Mouse (Mus musculus): Measurements from ENCODE around the gene Sat1. TPM values are rescaled to one million over a fixed set of nuclear protein-coding genes. Genes with fewer than 3 reads are reported as not detected.

Sat1 gene
- 5.3 and 12.0 TPM in 2 replicates for polyA plus RNA-seq (2012; rRNA removed)

DNA sequence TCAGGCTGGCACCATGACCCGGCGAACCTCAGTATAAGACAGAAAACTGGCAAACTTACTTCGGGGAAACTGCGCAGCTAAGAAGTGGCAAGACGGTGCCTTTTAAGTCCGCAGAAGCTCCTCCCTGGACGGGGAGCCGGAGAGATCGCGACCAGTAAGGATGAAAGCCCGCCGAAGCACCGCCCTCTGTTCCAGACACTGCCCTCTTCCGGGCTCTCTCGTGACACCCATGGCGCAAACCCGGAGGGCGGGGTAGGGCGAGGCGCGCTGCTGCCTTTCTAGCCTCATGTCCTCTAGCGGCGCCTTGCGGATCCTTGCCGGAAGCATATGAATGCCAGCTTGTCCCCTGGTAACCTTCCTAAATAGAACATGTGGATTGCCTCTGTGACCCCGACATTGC lies at the start of gene Sat1:
Sat1 (minus strand) TSS at position 179 of the 400 bp plus-strand sequence.
- peak within 1 kb of the TSS; percentile 76 for H3K27ac ChIP-seq (ENCODE audit: control insufficient read depth, insufficient read depth, low read depth, low read length)
- no peak for TF ChIP-seq POLR2A (IDR thresholded peaks at IDR 0.05; ENCODE audit: control insufficient read depth, low read depth, low read length)
- TF ChIP-seq CTCF (IDR thresholded peaks at IDR 0.05; ENCODE audit: control insufficient read depth, insufficient read depth, insufficient replicate concordance, low read depth, low read length) = peak; percentile 47; the same call in 1 of the 2 replicates

DNA sequence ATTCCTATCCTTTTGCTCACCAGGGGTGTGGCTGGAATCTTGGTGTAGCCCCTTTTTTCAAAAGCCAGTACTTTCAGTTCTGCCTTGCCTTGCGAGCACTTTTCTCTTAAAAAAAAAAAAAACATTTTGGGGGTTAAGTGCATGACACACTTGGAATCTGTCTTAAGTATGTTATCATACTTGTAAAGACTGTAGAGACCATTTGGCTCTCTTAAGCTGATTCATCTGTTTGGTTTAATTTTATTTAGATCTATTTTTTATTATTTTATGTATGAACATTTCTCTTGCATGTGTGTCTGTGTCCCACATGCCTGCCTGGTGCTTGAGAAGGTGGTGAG lies 46.6 kb upstream of the Sat1 start:
- TF ChIP-seq CTCF (IDR thresholded peaks at IDR 0.05; ENCODE audit: control insufficient read depth, insufficient read depth, insufficient replicate concordance, low read depth, low read length) (no peak), POLR2A (IDR thresholded peaks at IDR 0.05; ENCODE audit: control insufficient read depth, low read depth, low read length) (no peak)
- no peaks in the 10 kb centered on the region for H3K4me1 ChIP-seq (ENCODE audit: control insufficient read depth, insufficient read depth, low read length)
- H3K27ac ChIP-seq (ENCODE audit: control insufficient read depth, insufficient read depth, low read depth, low read length) = peak overlapping the region; percentile 86
- no peaks in the 10 kb centered on the region for H3K27me3 ChIP-seq (ENCODE audit: control insufficient read depth, insufficient read depth, low read length)
- H3K36me3 ChIP-seq (ENCODE audit: control insufficient read depth, insufficient read depth, low read length) = no peaks in the 10 kb centered on the region
- H3K4me3 ChIP-seq (ENCODE audit: control insufficient read depth, low read depth, low read length) = peak overlapping the region; percentile 90

More for the DNA sequence above, at the start of gene Sat1:
- Histone ChIP-seq H3K36me3 (ENCODE audit: control insufficient read depth, insufficient read depth, low read length) (no peaks in the 10 kb centered on the region), H3K4me1 (ENCODE audit: control insufficient read depth, insufficient read depth, low read length) (no peaks in the 10 kb centered on the region), H3K4me3 (ENCODE audit: control insufficient read depth, low read depth, low read length) (peak within 1 kb of the TSS; percentile 89), H3K27me3 (ENCODE audit: control insufficient read depth, insufficient read depth, low read length) (no peaks in the 10 kb centered on the region)

- H3K27me3 ChIP-seq (ENCODE audit: control insufficient read depth, insufficient read depth, low read length) = no peaks in the 10 kb centered on the region
- peak within 1 kb of the TSS; percentile 90 for H3K4me3 ChIP-seq (ENCODE audit: control insufficient read depth, low read depth, low read length)
- TF ChIP-seq POLR2A (IDR thresholded peaks at IDR 0.05; ENCODE audit: control insufficient read depth, low read depth, low read length) = peak; percentile 69
- no peak for TF ChIP-seq CTCF (IDR thresholded peaks at IDR 0.05; ENCODE audit: control insufficient read depth, insufficient read depth, insufficient replicate concordance, low read depth, low read length)
- H3K4me1 ChIP-seq (ENCODE audit: control insufficient read depth, insufficient read depth, low read length) = no peaks in the 10 kb centered on the region
- H3K36me3 ChIP-seq (ENCODE audit: control insufficient read depth, insufficient read depth, low read length) = no peaks in the 10 kb centered on the region
- peak within 1 kb of the TSS; percentile 86 for H3K27ac ChIP-seq (ENCODE audit: control insufficient read depth, insufficient read depth, low read depth, low read length)
Measured at GRCm38 (mm10) chrX:155262235-155262914, 46.1 kb upstream of the Sat1 start, which contains the start of gene Acot9. Gene Acot9, plus strand, starts transcription at chrX:155262443.

DNA sequence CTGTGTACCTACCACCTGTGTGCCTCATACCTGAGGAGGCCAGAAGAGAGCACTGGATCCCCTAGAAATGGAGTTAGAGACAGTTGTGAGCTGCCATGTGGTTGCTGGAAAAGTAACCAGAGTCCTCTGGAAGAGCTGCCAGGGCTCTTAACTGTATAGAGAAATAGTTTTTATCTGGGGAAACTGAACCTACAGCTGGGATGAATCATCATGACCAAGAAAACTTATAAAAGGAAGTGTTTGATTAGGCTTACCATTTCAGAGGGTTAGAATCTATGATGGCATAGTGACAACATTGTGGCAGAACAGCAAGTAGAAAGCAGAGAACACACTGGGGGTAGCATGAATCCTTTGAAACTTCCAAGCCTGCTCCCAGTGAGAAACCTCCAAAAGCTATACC lies 40.6 kb upstream of the Sat1 start:
- no peaks in the 10 kb centered on the region for H3K27me3 ChIP-seq (ENCODE audit: control insufficient read depth, insufficient read depth, low read length)
- H3K4me1 ChIP-seq (ENCODE audit: control insufficient read depth, insufficient read depth, low read length) = no peaks in the 10 kb centered on the region
- H3K36me3 ChIP-seq (ENCODE audit: control insufficient read depth, insufficient read depth, low read length) = no peaks in the 10 kb centered on the region
- TF ChIP-seq CTCF (IDR thresholded peaks at IDR 0.05; ENCODE audit: control insufficient read depth, insufficient read depth, insufficient replicate concordance, low read depth, low read length) = no peak
- TF ChIP-seq POLR2A (IDR thresholded peaks at IDR 0.05; ENCODE audit: control insufficient read depth, low read depth, low read length) = no peak
- H3K4me3 ChIP-seq (ENCODE audit: control insufficient read depth, low read depth, low read length) = no peak overlapping the region
- no peak overlapping the region for H3K27ac ChIP-seq (ENCODE audit: control insufficient read depth, insufficient read depth, low read depth, low read length)

DNA sequence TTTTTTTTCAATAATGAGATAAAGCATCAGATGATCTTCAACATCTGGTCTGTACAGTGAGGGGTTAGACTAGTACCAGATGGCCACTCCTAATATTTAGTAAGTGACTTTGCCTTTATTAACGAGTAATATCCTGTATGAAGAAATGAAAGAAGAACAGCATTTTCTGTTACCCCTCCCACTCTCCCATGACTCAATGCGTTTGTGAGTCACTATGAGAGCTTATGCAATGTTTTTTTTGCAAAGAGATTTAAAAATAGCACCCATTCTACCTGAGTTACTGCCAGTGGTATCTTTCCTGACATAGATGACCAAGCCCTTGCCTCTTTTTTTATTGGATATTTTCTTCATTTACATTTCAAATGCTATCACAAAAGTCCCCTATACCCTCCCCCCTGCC lies 2.0 kb upstream of the Sat1 start:
- Histone ChIP-seq H3K4me1 (ENCODE audit: control insufficient read depth, insufficient read depth, low read length) (no peaks in the 10 kb centered on the region), H3K27me3 (ENCODE audit: control insufficient read depth, insufficient read depth, low read length) (no peaks in the 10 kb centered on the region), H3K36me3 (ENCODE audit: control insufficient read depth, insufficient read depth, low read length) (no peaks in the 10 kb centered on the region), H3K4me3 (ENCODE audit: control insufficient read depth, low read depth, low read length) (no peak overlapping the region), H3K27ac (ENCODE audit: control insufficient read depth, insufficient read depth, low read depth, low read length) (no peak overlapping the region)
- no peak for TF ChIP-seq CTCF (IDR thresholded peaks at IDR 0.05; ENCODE audit: control insufficient read depth, insufficient read depth, insufficient replicate concordance, low read depth, low read length)
- TF ChIP-seq POLR2A (IDR thresholded peaks at IDR 0.05; ENCODE audit: control insufficient read depth, low read depth, low read length) = no peak

DNA sequence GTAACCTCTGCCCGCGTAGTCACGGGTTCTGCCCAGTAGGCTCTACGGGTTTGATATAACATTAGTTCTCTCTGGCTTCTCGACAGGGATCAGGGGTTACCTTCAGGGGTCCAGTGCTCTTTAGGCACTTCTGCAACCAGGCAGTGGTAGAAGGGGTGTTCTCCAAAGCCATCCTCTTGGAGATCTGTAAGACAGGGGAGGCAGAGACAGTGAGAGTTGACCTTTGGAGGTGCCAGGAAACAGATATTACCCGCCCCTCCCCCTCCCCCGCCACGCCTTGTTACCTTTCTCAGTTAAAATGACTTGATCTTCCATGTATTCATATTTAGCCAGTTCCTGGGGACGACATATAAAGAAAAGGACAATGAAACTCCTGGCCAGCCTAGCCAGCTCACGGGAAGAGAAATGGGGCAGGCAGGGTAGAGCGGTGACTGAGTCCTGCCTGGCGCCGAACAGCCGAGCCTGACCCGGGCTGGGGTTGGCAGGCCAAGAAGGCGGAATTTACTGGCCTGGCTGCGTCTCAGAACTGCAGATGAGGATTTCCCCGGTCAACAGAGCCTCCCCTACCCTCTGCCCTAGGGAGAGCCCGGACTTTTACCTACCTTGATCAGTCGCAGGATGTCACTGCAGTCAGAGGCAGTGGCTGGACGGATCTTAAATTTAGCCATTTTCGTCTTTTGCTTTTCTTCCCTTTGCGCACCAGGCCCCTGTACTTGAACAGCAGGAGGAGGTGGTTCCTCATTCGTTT lies 574 bp downstream of the Sat1 start:
- Histone ChIP-seq H3K27ac (ENCODE audit: control insufficient read depth, insufficient read depth, low read depth, low read length) (peak overlapping the region; percentile 76), H3K36me3 (ENCODE audit: control insufficient read depth, insufficient read depth, low read length) (no peaks in the 10 kb centered on the region), H3K4me1 (ENCODE audit: control insufficient read depth, insufficient read depth, low read length) (no peaks in the 10 kb centered on the region), H3K4me3 (ENCODE audit: control insufficient read depth, low read depth, low read length) (peak overlapping the region; percentile 89), H3K27me3 (ENCODE audit: control insufficient read depth, insufficient read depth, low read length) (no peaks in the 10 kb centered on the region)
- TF ChIP-seq CTCF (IDR thresholded peaks at IDR 0.05; ENCODE audit: control insufficient read depth, insufficient read depth, insufficient replicate concordance, low read depth, low read length) (no peak), POLR2A (IDR thresholded peaks at IDR 0.05; ENCODE audit: control insufficient read depth, low read depth, low read length) (no peak)

- no peak overlapping the region for H3K27ac ChIP-seq (ENCODE audit: control insufficient read depth, insufficient read depth, low read depth, low read length)
- no peaks in the 10 kb centered on the region for H3K4me1 ChIP-seq (ENCODE audit: control insufficient read depth, insufficient read depth, low read length)
- no peaks in the 10 kb centered on the region for H3K36me3 ChIP-seq (ENCODE audit: control insufficient read depth, insufficient read depth, low read length)
- no peak overlapping the region for H3K4me3 ChIP-seq (ENCODE audit: control insufficient read depth, low read depth, low read length)
- no peaks in the 10 kb centered on the region for H3K27me3 ChIP-seq (ENCODE audit: control insufficient read depth, insufficient read depth, low read length)
- no peak for TF ChIP-seq CTCF (IDR thresholded peaks at IDR 0.05; ENCODE audit: control insufficient read depth, insufficient read depth, insufficient replicate concordance, low read depth, low read length)
- no peak for TF ChIP-seq POLR2A (IDR thresholded peaks at IDR 0.05; ENCODE audit: control insufficient read depth, low read depth, low read length)
Measured at GRCm38 (mm10) chrX:155214291-155215136, 1.7 kb downstream of the Sat1 start.
